Mouse (Mus musculus) right cerebral cortex, postnatal 14 days (tissue): Measurements from ENCODE around the gene Rnf126.
"Not testable (repeated sequence)": the region's sequence is repeated elsewhere in the genome, so short reads cannot be mapped to it uniquely, and the experiment has no call there.

Experiments used
- DNase-seq: peaks from one replicate; pipeline ENCODE4 v3.0.0; 2022

Gene Rnf126

DNA sequence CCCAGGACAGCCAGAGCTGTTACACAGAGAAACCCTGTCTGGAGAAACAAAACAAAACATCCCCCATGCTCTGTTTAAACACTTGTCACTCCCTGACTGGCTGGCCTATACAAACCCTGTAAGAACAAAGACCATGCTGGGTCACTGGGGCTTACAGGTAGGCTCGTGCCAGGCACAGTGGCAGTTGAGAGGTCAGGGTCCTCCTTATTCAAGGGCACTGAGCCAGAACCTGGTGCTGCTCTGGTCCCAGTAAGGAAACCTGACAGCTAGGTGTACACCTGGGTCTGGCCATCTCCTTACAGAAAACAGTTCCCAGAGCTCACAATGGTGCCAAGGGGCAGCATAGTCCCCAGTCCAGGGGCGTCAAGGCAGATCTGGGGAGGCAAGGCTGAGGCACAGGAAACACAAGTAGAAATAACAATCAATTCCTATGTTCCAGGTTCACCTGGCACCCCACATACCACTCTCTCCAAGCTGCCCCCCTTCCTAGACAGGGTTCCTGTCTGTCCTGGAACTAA is 1.5 kb downstream of the Rnf126 start:
- peak; percentile 4 for DNase-seq

DNA sequence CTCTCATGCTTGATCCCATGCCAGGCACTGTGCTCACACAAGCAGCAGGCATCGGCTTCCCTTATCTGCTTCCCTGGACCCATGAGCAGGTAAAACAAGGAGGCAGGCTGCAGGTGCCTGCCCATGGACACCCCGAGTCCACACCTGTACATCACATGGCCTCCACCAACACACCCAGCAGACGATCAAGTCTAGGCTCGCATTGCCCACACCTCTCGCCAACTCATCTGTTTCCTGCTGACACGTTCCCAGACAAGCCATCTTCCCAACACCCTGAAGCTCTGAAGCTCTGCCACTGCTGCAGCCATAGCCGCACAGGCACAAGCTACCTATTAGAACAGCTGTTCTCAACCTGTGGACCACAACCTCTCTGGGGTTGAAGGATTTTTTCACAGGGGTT is 2.5 kb downstream of the Rnf126 start:
- DNase-seq: peak; percentile 8

DNA sequence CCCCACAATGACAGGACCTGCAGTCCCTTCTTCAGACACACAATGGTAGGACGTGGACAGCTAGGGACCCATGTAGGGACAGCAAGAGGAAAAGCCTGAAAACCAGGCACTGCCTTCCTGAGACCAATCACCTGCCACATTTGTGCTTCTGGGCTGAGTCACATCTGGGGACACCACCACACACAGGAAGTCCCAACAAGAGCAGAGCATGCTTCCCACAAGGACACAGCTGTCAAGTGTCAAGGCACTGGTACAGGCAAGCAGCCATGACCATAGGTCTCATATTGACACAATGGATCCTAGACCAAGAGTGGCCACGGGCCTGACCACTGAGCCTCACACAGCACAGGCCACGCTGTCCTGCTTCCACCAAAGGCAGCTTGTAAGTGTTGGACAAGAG is 3.9 kb downstream of the Rnf126 start:
- no peak for DNase-seq

DNA sequence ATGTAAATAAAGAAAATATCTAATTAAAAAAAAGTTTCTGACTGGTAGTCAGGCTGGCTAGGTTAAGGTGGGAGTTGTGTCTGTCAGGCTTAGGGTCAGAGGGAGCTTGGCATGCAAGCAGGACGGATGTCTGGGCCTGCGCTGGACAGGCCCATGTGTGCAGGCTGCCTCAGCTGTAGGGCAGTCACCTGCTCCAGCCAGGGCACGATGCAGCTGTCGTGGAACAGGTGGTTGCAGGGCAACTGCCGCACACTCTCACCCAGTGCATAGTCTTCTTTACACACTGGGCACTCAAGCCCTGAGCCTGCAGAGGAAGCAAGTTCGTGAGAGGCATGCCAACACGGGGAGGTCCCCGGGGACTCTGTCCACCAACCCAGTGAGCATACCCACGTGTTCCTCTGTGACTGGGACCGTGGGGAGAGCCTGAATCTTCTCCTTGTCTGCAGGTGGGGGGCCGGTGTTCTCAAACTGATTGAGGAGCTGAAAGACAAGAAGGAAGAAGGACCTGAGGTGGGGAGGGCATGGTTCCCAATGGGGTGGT is 6.1 kb downstream of the Rnf126 start:
- peak; percentile 6 for DNase-seq

DNA sequence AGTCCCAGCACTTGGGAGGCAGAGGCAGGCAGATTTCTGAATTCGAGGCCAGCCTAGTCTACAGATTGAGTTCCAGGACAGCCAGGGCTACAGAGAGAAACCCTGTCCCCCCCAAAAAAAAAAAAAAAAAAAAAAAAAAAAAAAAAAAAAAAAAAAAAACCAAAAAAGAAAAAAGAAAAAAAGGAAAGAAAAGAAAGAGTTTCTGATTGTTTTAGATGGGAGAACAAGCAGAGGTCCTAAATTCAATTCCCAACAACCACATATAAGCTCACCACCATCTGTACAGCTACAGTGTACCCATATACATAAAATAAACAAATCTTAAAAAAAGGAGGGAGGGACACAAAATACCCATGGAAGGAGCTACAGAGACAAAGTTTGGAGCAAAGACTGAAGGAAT is 7.1 kb downstream of the Rnf126 start:
- not testable (repeated sequence) for DNase-seq

DNA sequence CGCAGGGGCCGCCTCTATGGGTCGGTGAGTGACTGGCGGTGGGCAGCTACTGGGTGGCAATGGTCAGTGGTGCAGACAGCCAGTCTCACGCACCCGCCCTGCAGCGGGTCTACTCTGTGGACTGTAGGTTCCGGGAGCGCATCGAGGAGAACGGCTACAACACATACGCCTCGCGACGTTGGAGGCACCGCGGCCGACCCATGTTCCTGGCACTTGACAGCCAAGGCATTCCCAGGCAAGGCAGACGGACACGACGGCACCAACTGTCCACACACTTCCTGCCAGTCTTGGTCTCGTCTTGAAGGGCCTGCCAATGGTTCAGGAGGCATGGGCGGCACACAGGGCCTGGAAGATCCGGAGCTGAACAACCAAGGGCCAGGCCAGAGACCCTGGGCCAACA is 10.1 kb downstream of the Rnf126 start:
- peak; percentile 17 for DNase-seq

DNA sequence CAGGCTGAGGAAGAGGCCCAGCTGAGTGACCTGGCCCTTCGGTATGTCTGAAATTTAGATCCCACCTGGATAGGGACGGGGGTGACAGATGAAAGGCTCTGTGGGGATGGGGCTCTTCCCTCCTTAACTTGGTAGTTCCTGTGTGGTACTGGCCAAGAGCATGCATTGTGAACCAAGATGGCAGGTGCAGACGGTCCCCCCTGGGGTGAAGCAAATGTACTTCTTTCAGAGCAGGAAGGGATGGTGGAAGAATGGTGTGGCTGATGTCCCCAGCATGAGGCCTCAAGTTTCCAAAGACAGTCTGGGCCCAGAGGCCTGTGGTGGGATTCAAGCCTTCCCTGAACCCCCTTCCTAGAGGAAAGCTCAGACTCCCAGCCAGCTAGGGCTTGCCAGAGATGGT is 10.9 kb downstream of the Rnf126 start:
- peak; percentile 3 for DNase-seq

DNA sequence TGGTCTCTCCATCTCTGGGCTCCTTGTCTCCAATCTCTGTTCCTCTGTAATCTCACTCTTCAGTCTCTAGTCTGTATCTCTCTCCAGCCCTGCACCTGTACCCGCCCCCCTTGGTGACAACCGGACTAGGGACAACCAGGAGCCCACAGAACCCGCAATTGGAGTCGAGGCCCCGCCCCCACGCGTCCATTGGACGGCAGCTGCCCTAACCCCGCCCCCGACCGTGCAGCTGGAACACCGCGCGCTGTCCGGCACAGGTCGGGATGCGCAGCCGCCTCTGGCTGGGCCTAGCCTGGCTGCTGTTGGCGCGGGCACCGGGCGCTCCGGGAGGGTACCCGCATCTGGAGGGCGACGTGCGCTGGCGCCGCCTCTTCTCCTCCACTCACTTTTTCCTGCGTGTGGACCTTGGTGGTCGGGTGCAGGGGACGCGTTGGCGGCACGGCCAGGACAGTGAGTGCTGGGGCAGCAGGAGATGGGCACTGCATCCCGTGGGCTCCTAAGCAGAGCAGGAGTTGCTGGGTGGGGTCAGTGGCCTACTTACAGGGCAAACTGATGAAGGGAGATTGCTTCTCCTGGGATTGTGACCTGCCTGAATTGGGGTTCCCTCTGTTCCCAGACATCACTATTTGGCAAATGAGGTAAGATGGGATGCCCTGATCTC is 11.8 kb downstream of the Rnf126 start, which contains the start of gene Fgf22:
TSS of gene Fgf22 (plus strand) at position 221 of the 661 bp plus-strand sequence.
- DNase-seq: peak; percentile 65

DNA sequence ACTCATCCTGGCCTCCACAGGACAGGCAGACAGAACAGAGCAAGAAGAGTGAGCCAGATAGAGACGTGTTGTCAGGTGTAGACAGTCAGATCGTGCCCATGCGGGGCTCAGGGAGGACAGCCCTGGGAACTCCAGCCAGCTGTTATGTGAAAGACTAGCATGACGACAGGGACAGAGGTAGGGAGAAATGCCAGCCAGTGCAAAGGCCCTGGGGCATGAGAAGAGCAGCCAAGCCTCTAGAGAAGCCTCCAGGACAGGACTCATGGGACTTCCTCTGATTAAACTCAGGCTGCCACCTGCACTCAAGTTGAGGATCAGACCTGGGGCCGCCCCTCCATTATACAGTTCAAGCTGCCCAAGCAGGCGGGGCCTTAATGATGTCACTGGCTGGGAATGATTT is 18.3 kb downstream of the Rnf126 start:
- peak; percentile 4 for DNase-seq

DNA sequence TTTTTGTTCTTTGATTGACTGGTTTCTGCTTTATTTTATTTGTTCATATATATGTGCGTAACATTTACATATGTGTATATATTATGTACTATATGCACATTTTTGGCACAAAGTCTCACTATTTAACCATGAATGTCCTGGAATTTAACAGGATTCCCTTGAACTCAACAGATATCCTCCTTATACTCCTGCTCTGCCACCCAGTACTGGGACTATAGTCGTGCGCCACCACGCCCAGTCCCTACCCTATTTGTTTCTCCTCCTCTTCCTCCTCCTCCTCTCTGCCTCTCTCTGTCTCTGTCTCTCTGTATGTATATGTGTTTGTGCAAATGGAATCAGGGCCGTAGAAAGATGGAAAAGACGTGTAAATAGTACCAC is 20.0 kb downstream of the Rnf126 start:
- DNase-seq: peak; percentile 7

DNA sequence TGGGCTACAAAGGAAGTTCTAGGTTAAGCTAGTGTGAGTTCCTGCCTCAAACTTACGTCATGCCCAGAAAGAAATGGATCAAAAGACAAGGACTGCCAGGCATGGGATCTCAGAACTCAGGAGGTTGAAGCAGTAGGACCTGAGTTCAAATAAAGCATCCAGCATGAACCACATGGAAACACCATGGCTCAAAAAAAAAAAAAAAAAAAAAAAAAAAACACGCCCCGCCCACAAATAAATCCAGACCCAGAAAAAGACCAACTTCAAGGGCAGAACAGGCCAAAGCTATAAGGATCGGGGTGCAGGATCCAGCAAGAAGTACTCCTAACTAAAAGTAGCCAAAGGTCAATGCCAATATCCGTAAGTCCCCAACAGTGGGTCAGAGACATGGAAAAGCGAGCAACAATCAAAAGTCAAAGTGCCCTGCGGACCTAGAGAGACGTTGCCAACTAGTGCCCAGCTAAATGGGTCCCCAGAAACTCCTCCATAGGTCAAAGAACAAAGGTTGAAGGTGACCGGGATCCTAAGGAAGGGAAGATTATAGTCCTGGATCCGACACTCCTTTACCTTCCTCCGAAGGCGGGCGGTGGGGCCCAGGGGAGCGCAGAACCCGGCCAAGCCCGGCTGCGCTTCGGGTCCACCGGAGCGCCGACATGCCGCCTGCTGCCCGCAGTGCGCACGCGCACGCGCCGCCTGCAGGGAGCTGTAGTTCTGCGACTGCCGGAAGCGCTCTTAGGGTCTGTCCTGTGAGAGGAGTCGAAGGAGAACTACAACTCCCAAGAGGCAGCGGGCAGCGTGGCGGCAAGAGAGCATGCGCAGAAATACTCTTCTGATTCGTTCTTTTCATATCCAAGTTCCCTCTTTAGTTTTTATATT is 20.6 kb downstream of the Rnf126 start, which contains the start of gene Polrmt:
TSS of gene Polrmt (minus strand) at position 684 of the 876 bp plus-strand sequence.
- DNase-seq: peak; percentile 95

DNA sequence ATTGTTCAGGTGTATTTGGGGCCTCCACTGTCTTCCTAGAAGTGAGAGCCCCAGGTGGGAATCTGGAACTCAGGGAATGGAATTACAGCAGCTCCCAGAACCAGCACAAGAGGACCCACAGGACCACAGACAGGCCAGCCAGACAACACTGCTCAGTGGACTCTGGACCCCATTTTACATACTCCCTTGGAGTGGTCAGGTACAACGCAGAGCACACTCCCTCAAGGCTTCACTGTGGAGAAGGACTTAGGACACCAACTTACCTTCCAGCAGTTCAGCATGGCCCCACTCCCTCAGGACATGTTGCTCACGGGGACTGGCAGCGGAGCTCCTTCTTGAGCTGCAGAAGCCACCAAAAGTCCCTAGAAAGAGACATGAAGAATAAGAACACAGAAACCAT is 21.3 kb downstream of the Rnf126 start:
- no peak for DNase-seq

DNA sequence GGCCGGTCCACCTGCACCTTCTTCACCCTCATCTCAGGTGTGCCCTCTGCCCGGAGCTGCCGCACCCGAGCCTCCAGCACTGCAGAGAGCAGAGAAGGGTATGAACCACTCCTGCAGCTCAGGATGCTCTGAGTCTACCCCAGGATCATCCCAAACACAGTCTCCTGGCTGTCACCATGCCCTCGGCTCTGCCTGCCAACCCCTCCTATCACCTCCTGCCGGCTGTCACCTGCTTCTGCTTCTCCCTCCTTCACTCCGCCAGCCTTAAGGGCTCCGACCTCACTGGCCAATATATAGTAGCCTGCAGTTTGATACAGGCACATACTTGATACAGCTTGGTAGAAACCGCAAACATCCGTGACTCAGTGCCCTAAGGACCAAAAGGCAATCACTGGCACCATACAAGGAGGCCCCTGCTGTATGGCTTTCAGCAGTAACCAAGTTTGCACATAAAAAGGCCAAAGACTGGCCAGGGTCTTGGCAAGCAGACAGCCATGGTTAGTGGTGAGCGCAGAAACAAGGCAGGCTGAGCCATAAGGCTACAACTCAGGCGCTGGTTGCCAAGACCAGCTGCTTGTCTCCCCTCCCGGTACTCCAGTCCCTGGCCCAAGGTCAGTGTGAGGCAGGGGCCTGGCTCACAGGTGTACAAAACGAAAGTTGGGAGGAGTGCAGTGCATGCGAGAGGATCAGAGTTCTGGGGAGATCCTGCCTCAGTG is 22.9 kb downstream of the Rnf126 start:
- DNase-seq: no peak

DNA sequence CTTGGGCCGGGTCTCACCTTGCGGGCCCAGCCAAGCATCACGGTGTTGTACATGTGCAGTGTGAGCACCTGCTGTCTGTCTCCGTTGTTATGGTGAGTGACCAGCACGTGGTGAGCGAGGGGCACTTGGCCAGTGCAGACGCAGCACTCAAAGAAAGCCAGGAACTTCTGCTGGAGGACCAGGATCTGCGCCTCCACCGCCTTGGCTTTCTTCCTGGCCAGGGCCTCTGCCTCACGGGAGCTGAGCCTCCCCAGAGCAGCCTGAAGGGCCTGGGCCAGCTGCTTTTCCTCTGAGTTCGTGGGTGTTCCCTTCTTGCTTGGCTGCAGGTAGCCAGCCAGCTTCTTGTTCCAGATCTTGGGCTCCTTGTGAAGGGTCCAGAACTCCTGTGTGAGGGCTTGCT is 23.6 kb downstream of the Rnf126 start:
- DNase-seq: no peak

DNA sequence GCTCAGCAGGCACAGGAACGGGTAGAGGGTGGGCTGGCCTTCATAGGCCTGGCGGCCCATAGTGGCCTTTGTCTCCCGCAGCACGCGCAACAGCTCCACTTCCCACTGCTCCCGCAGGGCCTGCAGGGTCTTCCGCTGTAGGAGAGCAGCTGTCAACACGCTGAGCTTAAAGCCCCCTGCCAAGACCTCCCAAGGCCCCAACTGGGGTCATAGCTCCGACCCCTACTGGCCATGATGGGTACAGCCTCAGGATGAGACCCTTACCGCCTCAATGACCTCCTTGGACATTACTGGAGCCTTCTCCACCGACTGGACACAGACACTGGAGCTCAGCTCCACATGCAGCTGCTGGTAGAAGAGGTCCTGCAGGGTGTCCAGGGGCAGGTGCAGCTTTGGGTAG is 25.9 kb downstream of the Rnf126 start:
- DNase-seq: no peak

DNA sequence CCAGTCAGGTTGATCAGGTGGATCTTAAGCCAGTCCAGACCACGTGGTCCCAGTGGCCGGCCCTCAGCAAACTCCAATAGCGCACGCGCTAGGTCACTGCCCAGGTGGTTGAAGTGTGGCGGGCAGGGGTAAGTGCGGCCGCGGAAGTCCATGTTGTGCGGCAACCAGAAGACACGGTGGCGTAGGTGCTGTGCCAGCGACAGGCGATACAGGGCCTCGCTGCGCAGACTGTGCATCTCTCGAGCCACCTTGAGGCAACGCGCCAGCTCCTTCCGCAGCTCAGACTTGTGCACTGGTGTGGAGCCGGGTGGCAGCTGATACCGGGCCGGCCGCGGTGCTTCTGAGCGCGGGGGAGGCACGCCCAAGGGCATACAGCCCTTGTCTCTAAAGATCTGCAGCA is 27.5 kb downstream of the Rnf126 start:
- no peak for DNase-seq

DNA sequence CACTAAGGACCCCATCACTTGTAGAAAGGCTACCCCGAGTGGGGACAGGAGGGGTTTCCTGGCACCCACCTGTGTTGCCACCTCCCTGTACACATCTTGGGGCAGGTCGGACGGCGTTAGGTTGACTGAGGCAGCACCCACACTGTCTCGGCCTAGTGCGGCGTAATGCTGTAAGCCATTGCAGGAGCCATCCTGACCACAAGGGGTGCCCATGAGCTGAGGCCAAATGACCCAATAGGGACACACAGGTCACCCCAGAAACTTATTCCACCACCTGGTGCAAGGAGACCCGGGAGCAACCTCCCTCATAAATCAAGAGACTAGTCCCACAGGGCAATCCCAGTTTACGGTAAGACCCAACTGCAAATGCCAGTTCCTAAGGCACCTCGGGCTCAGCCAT is 28.5 kb downstream of the Rnf126 start:
- no peak for DNase-seq

DNA sequence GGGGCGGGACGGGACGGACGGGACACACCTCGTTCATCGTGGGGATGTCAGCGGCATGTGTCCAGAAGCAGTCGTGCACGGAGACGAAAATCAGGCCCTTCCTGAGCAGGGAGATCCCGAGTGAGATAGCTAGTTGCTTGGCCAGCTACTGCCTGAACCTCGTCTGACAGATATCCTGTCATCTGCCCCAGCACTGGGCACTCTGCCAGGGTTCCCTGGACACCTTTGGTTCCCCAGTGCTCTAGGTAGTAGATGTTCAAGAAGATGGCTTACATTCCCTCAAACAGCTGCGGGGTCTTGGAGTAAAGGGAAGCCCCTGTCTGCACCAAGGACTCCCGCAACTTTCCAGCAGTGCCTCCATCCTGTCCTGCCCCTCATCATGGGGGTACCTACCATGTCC is 30.0 kb downstream of the Rnf126 start:
- no peak for DNase-seq

DNA sequence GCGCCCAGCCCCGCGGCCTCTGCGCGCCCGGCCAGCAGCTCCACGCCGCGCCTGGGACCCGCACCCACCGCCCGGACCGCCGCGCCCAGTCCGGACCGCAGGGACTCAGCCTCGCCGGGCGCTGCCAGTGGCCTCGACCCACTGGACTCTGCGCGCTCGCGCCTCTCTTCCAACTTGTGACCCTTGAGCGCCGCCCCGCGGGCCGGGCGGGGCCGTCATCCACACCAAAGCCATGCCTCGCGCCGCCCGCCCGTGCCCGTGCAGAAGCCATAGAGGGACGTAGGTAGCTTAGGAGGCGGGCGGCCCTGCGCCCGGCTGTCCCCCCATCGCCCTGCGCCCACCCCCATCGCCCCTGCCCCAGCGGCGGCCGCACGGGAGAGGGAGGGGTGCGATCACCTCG is 31.4 kb downstream of the Rnf126 start:
- no peak for DNase-seq

DNA sequence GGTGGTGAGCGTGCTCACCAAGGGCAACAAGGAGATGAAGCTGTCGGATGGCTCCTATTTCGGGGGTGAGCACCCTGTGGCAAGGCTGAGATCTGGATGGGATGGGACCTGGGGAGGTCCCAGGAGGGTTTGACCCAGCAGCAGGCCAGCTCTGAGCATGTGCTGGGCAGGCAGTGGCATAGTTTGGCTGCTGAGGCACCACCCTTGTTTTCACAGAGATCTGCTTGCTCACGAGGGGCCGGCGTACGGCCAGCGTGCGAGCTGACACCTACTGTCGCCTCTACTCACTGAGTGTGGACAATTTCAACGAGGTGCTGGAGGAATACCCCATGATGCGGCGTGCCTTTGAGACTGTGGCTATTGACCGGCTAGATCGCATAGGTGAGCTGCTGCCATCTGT is 32.9 kb downstream of the Rnf126 start:
- no peak for DNase-seq

DNA sequence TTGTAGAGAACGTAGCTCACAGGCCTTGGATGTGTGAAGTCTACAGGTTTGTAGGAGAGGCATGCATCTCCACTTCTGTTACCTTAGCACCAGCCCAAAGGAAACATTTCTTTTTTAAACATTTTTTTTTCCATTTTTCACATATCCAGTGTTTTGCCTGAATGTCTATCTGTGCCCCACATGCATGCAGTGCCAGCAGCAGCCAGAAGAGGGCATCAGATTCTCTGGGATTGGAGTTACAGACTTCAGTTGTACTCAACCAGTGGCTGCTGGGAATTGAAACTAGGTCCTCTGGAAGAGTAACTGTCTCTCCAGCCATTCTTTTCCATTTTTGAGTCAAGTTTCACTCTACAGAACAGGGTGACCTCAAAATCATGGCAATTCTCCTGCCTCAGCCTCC is 34.3 kb downstream of the Rnf126 start:
- DNase-seq: peak; percentile 54

DNA sequence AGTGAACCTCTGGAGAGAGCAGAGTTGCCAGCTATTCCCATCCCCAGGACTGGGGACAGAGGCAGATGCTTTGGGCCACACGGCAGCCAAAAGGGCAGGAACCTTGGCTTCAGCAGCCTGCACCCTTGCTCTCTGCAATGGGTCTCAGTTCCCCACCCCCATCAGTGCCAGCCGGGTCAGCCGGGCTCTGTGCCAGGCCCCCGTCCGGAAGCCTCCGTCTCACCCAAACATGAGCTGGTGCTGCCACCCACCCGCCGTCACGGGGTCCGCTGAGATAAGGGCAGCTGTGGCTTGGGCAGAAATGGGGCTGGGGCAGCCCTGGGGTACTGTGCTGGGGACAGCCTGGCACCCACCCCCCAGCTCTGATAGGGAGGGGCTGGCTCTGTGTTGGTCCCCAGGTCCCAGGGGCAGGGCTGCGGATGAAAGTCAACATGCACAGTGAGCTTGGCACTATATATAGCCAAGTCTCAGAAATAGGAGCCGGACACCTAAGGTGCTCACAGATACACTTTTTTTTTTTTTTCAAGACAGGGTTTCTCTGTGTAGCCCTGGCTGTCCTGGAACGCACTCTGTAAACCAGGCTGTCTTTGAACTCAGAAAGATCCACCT is 37.3 kb downstream of the Rnf126 start:
- peak; percentile 48 for DNase-seq
